Mouse (Mus musculus): ENCODE data around the gene Gm3646.

Gene Gm3646

GRCm38 (mm10) chr1:39805243-39805979 lies at the start of gene Gm3646:
Gm3646 (minus strand) TSS chr1:39805332.
- no peak for DNase-seq (ENCODE audit: low read depth, low spot score)

GRCm38 (mm10) chr1:39847066-39847465 lies 41.9 kb upstream of the Gm3646 start:
- DNase-seq (ENCODE audit: low read depth, low spot score), result no peak

- no peak for DNase-seq (ENCODE audit: low read depth, low spot score)
Measured at GRCm38 (mm10) chr1:39846031-39846550, 41.0 kb upstream of the Gm3646 start.

GRCm38 (mm10) chr1:39843328-39843727 lies 38.2 kb upstream of the Gm3646 start:
- no peak for DNase-seq (ENCODE audit: low read depth, low spot score)

GRCm38 (mm10) chr1:39842218-39843007 lies 37.3 kb upstream of the Gm3646 start:
- no peak for DNase-seq (ENCODE audit: low read depth, low spot score)

- DNase-seq (ENCODE audit: low read depth, low spot score), result no peak
Measured at GRCm38 (mm10) chr1:39840856-39841255, 35.7 kb upstream of the Gm3646 start.

GRCm38 (mm10) chr1:39839838-39840237 lies 34.7 kb upstream of the Gm3646 start:
- no peak for DNase-seq (ENCODE audit: low read depth, low spot score)

- no peak for DNase-seq (ENCODE audit: low read depth, low spot score)
Measured at GRCm38 (mm10) chr1:39839217-39839616, 34.1 kb upstream of the Gm3646 start.

- no peak for DNase-seq (ENCODE audit: low read depth, low spot score)
Measured at GRCm38 (mm10) chr1:39838487-39839169, 33.5 kb upstream of the Gm3646 start.

- no peak for DNase-seq (ENCODE audit: low read depth, low spot score)
Measured at GRCm38 (mm10) chr1:39831594-39832039, 26.5 kb upstream of the Gm3646 start.

GRCm38 (mm10) chr1:39830786-39831593 lies 25.9 kb upstream of the Gm3646 start:
- no peak for DNase-seq (ENCODE audit: low read depth, low spot score)

- DNase-seq (ENCODE audit: low read depth, low spot score), result no peak
Measured at GRCm38 (mm10) chr1:39824902-39825301, 19.8 kb upstream of the Gm3646 start.

- no peak for DNase-seq (ENCODE audit: low read depth, low spot score)
Measured at GRCm38 (mm10) chr1:39824240-39824639, 19.1 kb upstream of the Gm3646 start.

- no peak for DNase-seq (ENCODE audit: low read depth, low spot score)
Measured at GRCm38 (mm10) chr1:39819596-39819995, 14.5 kb upstream of the Gm3646 start.

- DNase-seq (ENCODE audit: low read depth, low spot score), result no peak
Measured at GRCm38 (mm10) chr1:39815766-39816165, 10.6 kb upstream of the Gm3646 start.

- no peak for DNase-seq (ENCODE audit: low read depth, low spot score)
Measured at GRCm38 (mm10) chr1:39813067-39813466, 7.9 kb upstream of the Gm3646 start.

- DNase-seq (ENCODE audit: low read depth, low spot score), result no peak
Measured at GRCm38 (mm10) chr1:39804789-39805188, 343 bp downstream of the Gm3646 start.

- DNase-seq (ENCODE audit: low read depth, low spot score), result no peak
Measured at GRCm38 (mm10) chr1:39802946-39803345, 2.2 kb downstream of the Gm3646 start.

- no peak for DNase-seq (ENCODE audit: low read depth, low spot score)
Measured at GRCm38 (mm10) chr1:39797496-39797895, 7.6 kb downstream of the Gm3646 start.

GRCm38 (mm10) chr1:39796765-39797164 lies 8.4 kb downstream of the Gm3646 start:
- no peak for DNase-seq (ENCODE audit: low read depth, low spot score)

- no peak for DNase-seq (ENCODE audit: low read depth, low spot score)
Measured at GRCm38 (mm10) chr1:39784632-39785031, 20.5 kb downstream of the Gm3646 start.
